Mouse (Mus musculus) induced T-regulatory cell, adult 2 months (primary cell): ENCODE measurements around the gene Sf1.
A peak's percentile ranks its signal among the peaks of the same experiment; 100 is the strongest.

Experiments used
- DNase-seq: peaks from one replicate; pipeline ENCODE4 v3.0.0-alpha.2; 2012; ENCODE audit warnings: low read depth

Sf1 gene

GRCm38 (mm10) chr19:6341453-6342077 is 21.9 kb upstream of the Sf1 start:
- DNase-seq = peak; percentile 71

GRCm38 (mm10) chr19:6342276-6342933 is 21.1 kb upstream of the Sf1 start:
- peak; percentile 46 for DNase-seq

DNA sequence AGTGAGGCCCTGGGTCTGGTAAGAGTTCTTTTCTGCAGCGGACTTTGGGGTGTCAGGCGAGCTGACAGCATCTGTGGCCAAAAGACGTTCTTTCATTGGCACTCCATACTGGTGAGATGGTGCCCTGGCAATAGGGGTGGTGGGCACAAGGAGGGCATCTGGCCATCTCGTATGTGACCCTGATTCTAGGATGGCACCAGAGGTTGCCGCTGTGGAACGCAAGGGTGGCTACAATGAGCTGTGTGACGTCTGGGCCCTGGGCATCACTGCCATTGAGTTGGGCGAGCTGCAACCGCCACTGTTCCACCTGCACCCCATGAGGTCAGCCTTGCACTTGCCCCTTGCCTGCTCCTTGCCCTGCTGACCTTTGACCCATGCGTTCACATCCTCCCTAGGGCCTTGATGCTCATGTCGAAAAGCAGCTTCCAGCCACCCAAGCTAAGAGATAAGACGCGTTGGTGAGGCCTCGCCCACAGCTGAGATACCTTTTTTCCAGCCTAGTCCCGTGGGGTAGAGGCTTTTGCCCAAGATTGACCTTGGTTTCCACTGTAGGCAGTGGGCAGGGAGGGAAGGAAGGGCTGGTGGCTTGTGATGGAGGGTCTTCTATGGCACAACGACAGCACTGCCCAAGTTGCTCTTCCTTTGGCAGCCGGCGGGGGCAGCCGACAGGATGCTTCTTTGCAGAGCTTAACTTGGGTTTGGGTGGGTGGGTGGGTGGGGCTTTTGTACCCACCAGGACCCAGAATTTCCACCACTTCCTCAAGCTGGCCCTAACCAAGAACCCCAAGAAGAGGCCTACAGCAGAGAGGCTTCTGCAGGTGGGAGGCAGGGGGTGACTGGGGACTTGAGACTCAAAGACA is 20.2 kb upstream of the Sf1 start:
- peak; percentile 64 for DNase-seq

- no peak for DNase-seq
Measured at GRCm38 (mm10) chr19:6343996-6344395, 19.5 kb upstream of the Sf1 start.

GRCm38 (mm10) chr19:6346023-6346422 is 17.5 kb upstream of the Sf1 start:
- no peak for DNase-seq

DNA sequence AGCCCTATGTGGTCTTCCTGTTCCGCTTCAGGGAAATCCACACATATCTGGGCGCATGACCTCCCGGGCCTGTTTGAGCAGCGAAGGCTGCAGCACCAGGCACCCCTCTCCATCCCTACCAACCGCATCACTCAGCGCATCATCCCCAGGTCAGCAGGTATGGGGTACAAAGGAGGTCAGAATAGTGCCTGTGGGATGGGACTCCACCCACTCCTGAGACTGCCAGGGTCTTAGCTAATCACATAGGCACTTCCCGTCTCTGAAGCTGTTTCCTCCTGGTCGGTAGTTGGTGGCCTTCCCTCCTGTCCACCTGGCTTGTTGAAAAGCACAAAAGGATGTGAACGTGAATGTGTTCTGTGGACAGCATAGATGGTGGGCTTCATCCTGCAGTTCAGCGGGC is 16.8 kb upstream of the Sf1 start:
- DNase-seq = no peak

GRCm38 (mm10) chr19:6347615-6348014 is 15.9 kb upstream of the Sf1 start:
- no peak for DNase-seq

DNA sequence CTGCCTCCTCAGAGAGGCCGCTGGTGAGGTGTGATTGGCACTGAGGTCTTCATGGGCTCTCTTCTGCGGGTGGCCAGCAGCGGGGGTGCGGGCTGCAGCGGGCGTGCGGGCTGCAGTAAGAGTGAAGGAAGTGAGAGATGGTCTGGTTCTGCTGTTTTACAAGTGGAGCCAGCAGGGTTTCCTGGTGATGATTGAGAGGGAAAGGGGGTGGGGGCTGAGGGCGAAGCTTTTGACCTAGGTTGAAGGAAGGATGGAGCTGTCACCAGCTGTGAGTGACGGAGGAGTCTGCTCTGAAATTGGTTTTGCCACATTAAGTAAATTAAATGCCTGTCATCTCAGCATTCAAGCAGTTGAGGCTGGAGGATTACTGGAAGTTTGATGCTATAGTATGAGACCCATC is 14.8 kb upstream of the Sf1 start:
- no peak for DNase-seq

DNA sequence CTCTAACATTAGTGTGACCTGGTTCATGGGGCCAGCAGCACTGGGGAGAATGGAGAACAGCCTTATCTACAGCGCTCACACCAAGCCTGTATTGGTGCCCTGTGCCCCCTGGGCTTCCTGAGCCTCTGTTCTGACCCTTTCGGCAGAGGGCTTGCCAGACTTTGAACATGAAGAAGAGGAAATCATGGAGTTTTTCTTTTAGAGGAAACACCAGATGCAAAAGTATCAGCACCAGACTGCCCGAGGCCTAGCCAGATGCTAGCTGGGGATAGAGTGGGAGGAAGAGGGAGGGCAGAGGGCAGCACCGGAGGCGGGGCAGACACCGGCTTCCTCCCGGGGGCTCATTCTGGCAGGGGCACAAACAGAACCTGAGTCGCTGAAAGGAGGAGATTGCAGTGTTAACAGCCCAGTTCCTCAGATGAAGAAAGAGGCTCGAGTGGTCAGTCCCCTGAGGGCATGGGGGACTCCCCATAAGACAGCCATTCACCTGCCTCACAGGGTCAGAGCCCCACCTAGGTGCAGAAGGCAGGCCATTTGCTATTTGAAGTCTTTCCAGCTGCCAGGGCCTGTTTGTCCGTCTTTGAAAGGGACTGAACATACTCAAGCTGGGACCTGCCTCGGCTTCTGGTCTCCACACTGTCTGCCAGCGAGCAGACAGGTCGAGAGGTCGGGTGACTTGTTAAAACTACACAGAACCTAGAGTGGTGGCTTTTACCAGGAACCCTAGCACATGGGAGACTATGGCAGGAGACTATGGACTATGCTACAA is 14.1 kb upstream of the Sf1 start:
- DNase-seq = no peak

GRCm38 (mm10) chr19:6351431-6352106 is 11.9 kb upstream of the Sf1 start:
- no peak for DNase-seq

DNA sequence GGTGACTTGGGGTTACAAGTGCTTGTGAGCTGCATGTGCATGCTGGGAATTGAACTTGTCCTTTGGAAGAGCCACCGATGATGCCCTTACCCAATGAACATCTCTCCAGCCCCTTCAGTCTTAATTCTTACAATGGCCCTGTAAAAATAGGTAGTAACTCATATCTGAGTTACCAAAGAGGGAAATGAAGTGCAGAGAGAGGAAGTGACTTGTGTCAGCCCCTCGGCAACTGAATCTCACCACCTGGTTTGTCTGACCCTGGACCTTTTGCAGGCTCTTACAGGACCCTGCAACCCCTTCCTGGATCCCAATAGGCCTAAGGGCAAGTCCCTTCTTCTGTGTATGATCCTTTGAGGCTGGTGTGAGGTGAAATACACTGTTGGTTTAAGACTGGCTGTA is 11.4 kb upstream of the Sf1 start:
- no peak for DNase-seq

GRCm38 (mm10) chr19:6354030-6354429 is 9.5 kb upstream of the Sf1 start:
- DNase-seq = no peak

DNA sequence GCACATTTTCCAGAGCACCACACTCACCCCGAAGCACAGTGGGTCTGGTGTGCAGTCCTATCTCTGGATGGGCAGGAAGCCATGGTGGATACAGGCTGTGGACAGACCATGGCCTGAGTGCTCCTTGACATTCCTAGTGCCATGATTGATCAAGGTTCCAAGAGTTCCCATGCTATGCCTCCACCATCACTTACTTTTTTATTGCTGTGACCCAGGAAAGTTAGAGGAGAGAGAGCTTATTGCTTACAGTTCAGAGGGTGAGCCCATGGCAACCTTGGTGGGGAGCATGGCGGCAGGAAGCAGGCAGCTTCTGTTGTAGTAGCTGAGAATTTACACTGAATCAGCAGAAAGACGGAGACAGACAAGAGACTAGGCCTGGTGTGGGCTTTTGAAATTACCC is 2.2 kb upstream of the Sf1 start:
- no peak for DNase-seq

GRCm38 (mm10) chr19:6363091-6363410 is 439 bp upstream of the Sf1 start:
- no peak for DNase-seq

DNA sequence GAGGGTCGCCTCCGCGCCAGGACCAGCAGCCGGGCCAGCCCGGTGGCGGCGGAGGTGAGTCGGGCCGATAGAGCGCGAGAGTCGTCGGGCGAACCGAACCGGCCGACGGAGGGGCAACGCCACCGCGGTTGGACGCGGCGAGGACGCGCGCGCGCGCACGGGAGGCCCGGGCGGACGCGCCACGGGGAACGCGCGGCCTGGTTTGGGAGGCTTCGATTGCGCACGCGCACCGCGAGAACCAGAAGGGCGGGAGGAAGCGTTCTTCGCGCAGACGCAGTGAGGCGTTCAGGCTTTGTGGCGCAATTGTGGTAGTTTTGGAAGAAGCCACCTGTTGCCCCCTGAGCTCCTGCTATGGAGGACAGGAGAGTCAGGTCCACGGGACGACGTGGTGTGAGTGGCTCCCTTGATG is 831 bp downstream of the Sf1 start:
- peak; percentile 97 for DNase-seq

GRCm38 (mm10) chr19:6364842-6365241 is 1.4 kb downstream of the Sf1 start:
- no peak for DNase-seq

DNA sequence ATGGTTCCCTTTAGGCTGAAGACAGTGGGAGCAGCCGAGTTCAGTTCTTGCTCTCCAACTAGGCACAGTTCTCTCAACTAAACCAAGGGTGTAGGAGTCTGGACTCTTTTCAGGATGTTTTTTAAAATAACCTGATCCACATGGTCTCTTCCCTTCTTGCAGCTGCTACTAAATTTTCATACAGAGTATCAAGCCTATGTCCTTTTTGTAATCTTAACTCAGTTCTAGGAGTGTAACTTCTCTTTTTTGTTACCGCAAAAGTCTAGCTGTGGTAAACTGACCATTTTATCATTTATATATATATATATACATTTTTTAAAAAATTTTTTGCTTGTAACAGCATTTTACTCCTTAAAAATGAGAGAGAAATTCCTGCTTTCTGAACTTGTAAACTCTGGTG is 6.7 kb downstream of the Sf1 start:
- DNase-seq = no peak

GRCm38 (mm10) chr19:6372433-6372832 is 8.9 kb downstream of the Sf1 start:
- DNase-seq = no peak

DNA sequence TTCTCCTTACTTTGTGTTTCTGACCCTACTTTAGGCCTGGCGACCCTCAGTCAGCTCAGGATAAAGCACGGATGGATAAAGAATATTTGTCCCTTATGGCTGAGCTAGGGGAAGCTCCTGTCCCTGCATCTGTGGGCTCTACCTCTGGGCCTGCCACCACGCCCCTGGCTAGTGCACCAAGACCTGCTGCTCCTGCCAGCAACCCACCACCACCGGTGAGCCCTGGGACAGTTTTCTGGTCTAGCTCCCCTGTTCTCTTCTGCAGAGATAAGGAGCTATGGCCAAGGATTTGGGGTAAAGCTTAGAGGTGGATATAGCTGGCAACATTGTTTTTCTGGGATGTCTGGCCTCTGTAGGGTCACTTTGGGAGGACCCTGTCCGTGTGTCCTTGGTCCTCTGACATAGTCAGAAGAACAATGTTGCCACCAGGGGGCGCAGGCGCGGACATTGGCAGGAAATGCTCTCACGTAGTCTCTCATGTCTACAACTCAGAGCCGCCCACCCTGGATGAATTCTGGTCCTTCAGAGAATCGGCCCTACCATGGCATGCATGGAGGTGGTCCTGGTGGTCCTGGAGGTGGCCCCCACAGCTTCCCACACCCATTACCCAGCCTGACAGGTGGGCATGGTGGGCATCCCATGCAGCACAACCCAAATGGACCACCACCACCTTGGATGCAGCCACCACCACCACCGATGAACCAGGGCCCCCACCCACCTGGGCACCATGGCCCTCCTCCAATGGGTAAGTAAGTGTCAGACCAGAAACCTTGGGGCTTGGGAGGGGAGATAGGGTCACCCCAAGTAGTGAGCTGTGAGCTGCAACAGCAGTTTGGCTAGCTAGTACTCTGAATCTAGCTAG is 10.3 kb downstream of the Sf1 start:
- peak; percentile 90 for DNase-seq

DNA sequence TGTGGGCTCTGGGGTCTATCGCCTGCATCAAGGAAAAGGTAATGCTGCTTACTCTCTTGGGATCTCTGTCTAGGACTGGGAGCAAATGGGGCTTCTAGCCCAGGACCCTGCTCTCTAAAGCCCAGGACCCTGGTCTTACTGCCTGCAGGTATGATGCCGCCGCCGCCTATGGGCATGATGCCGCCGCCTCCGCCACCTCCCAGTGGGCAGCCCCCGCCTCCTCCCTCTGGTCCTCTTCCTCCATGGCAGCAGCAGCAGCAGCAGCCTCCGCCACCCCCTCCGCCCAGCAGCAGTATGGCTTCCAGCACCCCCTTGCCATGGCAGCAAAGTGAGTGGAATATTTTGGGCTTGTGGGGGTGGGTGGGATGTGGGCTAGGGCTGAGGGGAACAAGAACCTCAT is 11.1 kb downstream of the Sf1 start:
- DNase-seq = no peak
